Mouse (Mus musculus): ENCODE results near the gene Ccr8. TPM values are rescaled to one million over a fixed set of nuclear protein-coding genes. Genes with fewer than 3 reads are reported as not detected.

Ccr8 gene
- polyA plus RNA-seq, 1 experiment from 2014 or later = 0.23 TPM

- ATAC-seq (no peak), DNase-seq (ENCODE audit: low spot score) (no peak)
- H3K9me3 ChIP-seq (ENCODE audit: low read length) = no peaks in the 10 kb centered on the region
- H3K27ac ChIP-seq (ENCODE audit: low read length) = no peak overlapping the region
- H3K36me3 ChIP-seq (ENCODE audit: insufficient read depth, low read length) = peaks cover 2% of the 10 kb centered on the region; the same call in 1 of the 2 replicates
- no peak for TF ChIP-seq CTCF (IDR thresholded peaks at IDR 0.05)
- TF ChIP-seq EP300 (IDR thresholded peaks at IDR 0.05) = no peak
- H3K27me3 ChIP-seq (replicated peaks; ENCODE audit: insufficient read depth, low read length) = no peaks in the 10 kb centered on the region
- H3K4me3 ChIP-seq (ENCODE audit: low read depth, low read length) = no peak overlapping the region
- H3K4me1 ChIP-seq (ENCODE audit: insufficient read depth, low read depth, low read length) = no peaks in the 10 kb centered on the region
- H3K9ac ChIP-seq (replicated peaks; ENCODE audit: low read depth) = no peak overlapping the region
- H3K4me2 ChIP-seq (replicated peaks; ENCODE audit: low read depth, low read length) = no peak overlapping the region
- 87% methylated on average over 6 of the region's 6 CpGs for WGBS
Measured at GRCm38 (mm10) chr9:120112472-120112871, 20.6 kb downstream of the Ccr8 start.

GRCm38 (mm10) chr9:120113456-120113855 is 21.5 kb downstream of the Ccr8 start:
- no peak overlapping the region for H3K27ac ChIP-seq (ENCODE audit: low read length)
- H3K27me3 ChIP-seq (replicated peaks; ENCODE audit: insufficient read depth, low read length) = no peaks in the 10 kb centered on the region
- peaks cover 12% of the 10 kb centered on the region for H3K36me3 ChIP-seq (ENCODE audit: insufficient read depth, low read length)
- H3K4me3 ChIP-seq (ENCODE audit: low read depth, low read length) = no peak overlapping the region
- H3K4me1 ChIP-seq (ENCODE audit: insufficient read depth, low read depth, low read length) = no peaks in the 10 kb centered on the region
- WGBS = 92% methylated on average over 5 of the region's 7 CpGs
- no peak for ATAC-seq
- H3K9me3 ChIP-seq (ENCODE audit: low read length) = no peaks in the 10 kb centered on the region
- no peak for TF ChIP-seq CTCF (IDR thresholded peaks at IDR 0.05)
- TF ChIP-seq EP300 (IDR thresholded peaks at IDR 0.05) = no peak
- H3K4me2 ChIP-seq (replicated peaks; ENCODE audit: low read depth, low read length) = no peak overlapping the region
- H3K9ac ChIP-seq (replicated peaks; ENCODE audit: low read depth) = no peak overlapping the region
- no peak for DNase-seq (ENCODE audit: low spot score)

GRCm38 (mm10) chr9:120114051-120114788 is 22.3 kb downstream of the Ccr8 start:
- Histone ChIP-seq H3K9ac (replicated peaks; ENCODE audit: low read depth) (no peak overlapping the region), H3K27ac (ENCODE audit: low read length) (no peak overlapping the region), H3K36me3 (ENCODE audit: insufficient read depth, low read length) (peaks cover 13% of the 10 kb centered on the region), H3K27me3 (replicated peaks; ENCODE audit: insufficient read depth, low read length) (no peaks in the 10 kb centered on the region), H3K4me2 (replicated peaks; ENCODE audit: low read depth, low read length) (no peak overlapping the region), H3K9me3 (ENCODE audit: low read length) (no peaks in the 10 kb centered on the region), H3K4me3 (ENCODE audit: low read depth, low read length) (no peak overlapping the region), H3K4me1 (ENCODE audit: insufficient read depth, low read depth, low read length) (no peaks in the 10 kb centered on the region)
- DNase-seq (ENCODE audit: low spot score) (no peak), ATAC-seq (no peak)
- WGBS = 82% methylated on average over 17 of the region's 17 CpGs
- TF ChIP-seq CTCF (IDR thresholded peaks at IDR 0.05) (no peak), EP300 (IDR thresholded peaks at IDR 0.05) (no peak)

GRCm38 (mm10) chr9:120114789-120115151 is 22.9 kb downstream of the Ccr8 start:
- no peak for ATAC-seq
- Histone ChIP-seq H3K4me2 (replicated peaks; ENCODE audit: low read depth, low read length) (no peak overlapping the region), H3K9ac (replicated peaks; ENCODE audit: low read depth) (no peak overlapping the region), H3K27me3 (replicated peaks; ENCODE audit: insufficient read depth, low read length) (no peaks in the 10 kb centered on the region), H3K36me3 (ENCODE audit: insufficient read depth, low read length) (peaks cover 13% of the 10 kb centered on the region), H3K9me3 (ENCODE audit: low read length) (no peaks in the 10 kb centered on the region), H3K4me3 (ENCODE audit: low read depth, low read length) (no peak overlapping the region), H3K4me1 (ENCODE audit: insufficient read depth, low read depth, low read length) (no peaks in the 10 kb centered on the region), H3K27ac (ENCODE audit: low read length) (no peak overlapping the region)
- 91% methylated on average over 2 of the region's 2 CpGs for WGBS
- no peak for DNase-seq (ENCODE audit: low spot score)
- no peak for TF ChIP-seq CTCF (IDR thresholded peaks at IDR 0.05)

- peaks cover 17% of the 10 kb centered on the region for H3K36me3 ChIP-seq (ENCODE audit: insufficient read depth, low read length)
- TF ChIP-seq EP300 (IDR thresholded peaks at IDR 0.05) = no peak
- no peak for TF ChIP-seq CTCF (IDR thresholded peaks at IDR 0.05)
- ATAC-seq (no peak), DNase-seq (ENCODE audit: low spot score) (no peak)
- H3K27ac ChIP-seq (ENCODE audit: low read length) = no peak overlapping the region
- H3K4me3 ChIP-seq (ENCODE audit: low read depth, low read length) = no peak overlapping the region
- no peak overlapping the region for H3K4me2 ChIP-seq (replicated peaks; ENCODE audit: low read depth, low read length)
- H3K27me3 ChIP-seq (replicated peaks; ENCODE audit: insufficient read depth, low read length) = no peaks in the 10 kb centered on the region
- H3K9ac ChIP-seq (replicated peaks; ENCODE audit: low read depth) = no peak overlapping the region
- H3K4me1 ChIP-seq (ENCODE audit: insufficient read depth, low read depth, low read length) = no peaks in the 10 kb centered on the region
- H3K9me3 ChIP-seq (ENCODE audit: low read length) = no peaks in the 10 kb centered on the region
- 78% methylated on average over 5 of the region's 5 CpGs for WGBS
Measured at GRCm38 (mm10) chr9:120115580-120115979, 23.7 kb downstream of the Ccr8 start.

- no peak for TF ChIP-seq EP300 (IDR thresholded peaks at IDR 0.05)
- no peak for TF ChIP-seq CTCF (IDR thresholded peaks at IDR 0.05)
- Histone ChIP-seq H3K27me3 (replicated peaks; ENCODE audit: insufficient read depth, low read length) (no peaks in the 10 kb centered on the region), H3K36me3 (ENCODE audit: insufficient read depth, low read length) (peaks cover 23% of the 10 kb centered on the region), H3K9me3 (ENCODE audit: low read length) (no peaks in the 10 kb centered on the region), H3K27ac (ENCODE audit: low read length) (no peak overlapping the region), H3K4me3 (ENCODE audit: low read depth, low read length) (no peak overlapping the region), H3K9ac (replicated peaks; ENCODE audit: low read depth) (no peak overlapping the region), H3K4me2 (replicated peaks; ENCODE audit: low read depth, low read length) (no peak overlapping the region), H3K4me1 (ENCODE audit: insufficient read depth, low read depth, low read length) (no peaks in the 10 kb centered on the region)
- 85% methylated on average over 8 of the region's 8 CpGs for WGBS
- DNase-seq (ENCODE audit: low spot score) (no peak), ATAC-seq (no peak)
Measured at GRCm38 (mm10) chr9:120116184-120116624, 24.3 kb downstream of the Ccr8 start.

Data from lung, postnatal 0 days (tissue).